Mouse (Mus musculus): Measurements from ENCODE around the gene Hoxc11. TPM values are rescaled to one million over a fixed set of nuclear protein-coding genes. Genes with fewer than 3 reads are reported as not detected.

Gene Hoxc11
- polyA plus RNA-seq, 1 experiment from 2014 or later, result 1.2 TPM

- peaks cover 30% of the 10 kb centered on the region for H3K27me3 ChIP-seq (ENCODE audit: insufficient read depth, low read length)
- peak overlapping the region; percentile 84 for H3K4me2 ChIP-seq (replicated peaks; ENCODE audit: low read depth, low read length)
- peaks cover 27% of the 10 kb centered on the region for H3K4me1 ChIP-seq (ENCODE audit: insufficient read depth, low read length)
Measured at GRCm38 (mm10) chr15:102972254-102972653, 18.0 kb downstream of the Hoxc11 start.

GRCm38 (mm10) chr15:102972753-102973152 lies 18.5 kb downstream of the Hoxc11 start:
- no peak for ATAC-seq (ENCODE audit: low FRiP score, low TSS enrichment)
- Histone ChIP-seq H3K9ac (replicated peaks; ENCODE audit: low read length) (peak overlapping the region; percentile 82), H3K36me3 (ENCODE audit: insufficient read depth, low read length) (no peaks in the 10 kb centered on the region), H3K4me2 (replicated peaks; ENCODE audit: low read depth, low read length) (peak overlapping the region; percentile 84), H3K27ac (ENCODE audit: low read length) (peak overlapping the region; percentile 75), H3K4me3 (ENCODE audit: low read length) (peak overlapping the region; percentile 54), H3K27me3 (ENCODE audit: insufficient read depth, low read length) (peaks cover 30% of the 10 kb centered on the region), H3K4me1 (ENCODE audit: insufficient read depth, low read length) (peaks cover 31% of the 10 kb centered on the region), H3K9me3 (ENCODE audit: low read length) (no peaks in the 10 kb centered on the region)
- WGBS, result 8% methylated on average over 6 of the region's 6 CpGs

More at GRCm38 (mm10) chr15:102972254-102972653, 18.0 kb downstream of the Hoxc11 start:
- no peaks in the 10 kb centered on the region for H3K9me3 ChIP-seq (ENCODE audit: low read length)
- H3K36me3 ChIP-seq (ENCODE audit: insufficient read depth, low read length), result no peaks in the 10 kb centered on the region
- 1% methylated on average over 21 of the region's 21 CpGs for WGBS
- H3K27ac ChIP-seq (ENCODE audit: low read length), result peak overlapping the region; percentile 75
- H3K4me3 ChIP-seq (ENCODE audit: low read length), result peak overlapping the region; percentile 54
- H3K9ac ChIP-seq (replicated peaks; ENCODE audit: low read length), result peak overlapping the region; percentile 82
- ATAC-seq (ENCODE audit: low FRiP score, low TSS enrichment), result no peak

GRCm38 (mm10) chr15:102975034-102975433 lies 20.8 kb downstream of the Hoxc11 start:
- H3K27ac ChIP-seq (ENCODE audit: low read length), result peak overlapping the region; percentile 97
- WGBS, result 6% methylated on average over 7 of the region's 7 CpGs
- peaks cover 31% of the 10 kb centered on the region for H3K27me3 ChIP-seq (ENCODE audit: insufficient read depth, low read length)
- H3K9me3 ChIP-seq (ENCODE audit: low read length), result no peaks in the 10 kb centered on the region
- ATAC-seq (ENCODE audit: low FRiP score, low TSS enrichment), result no peak
- H3K4me1 ChIP-seq (ENCODE audit: insufficient read depth, low read length), result peaks cover 49% of the 10 kb centered on the region
- H3K36me3 ChIP-seq (ENCODE audit: insufficient read depth, low read length), result no peaks in the 10 kb centered on the region
- H3K4me3 ChIP-seq (ENCODE audit: low read length), result peak overlapping the region; percentile 59
- H3K9ac ChIP-seq (replicated peaks; ENCODE audit: low read length), result peak overlapping the region; percentile 97
- H3K4me2 ChIP-seq (replicated peaks; ENCODE audit: low read depth, low read length), result peak overlapping the region; percentile 84

- H3K4me2 ChIP-seq (replicated peaks; ENCODE audit: low read depth, low read length), result peak overlapping the region; percentile 84
- peaks cover 25% of the 10 kb centered on the region; the same call in 1 of the 2 replicates for H3K27me3 ChIP-seq (ENCODE audit: insufficient read depth, low read length)
- H3K4me1 ChIP-seq (ENCODE audit: insufficient read depth, low read length), result peaks cover 49% of the 10 kb centered on the region
- peak overlapping the region; percentile 97 for H3K27ac ChIP-seq (ENCODE audit: low read length)
- peak overlapping the region; percentile 59 for H3K4me3 ChIP-seq (ENCODE audit: low read length)
- H3K9me3 ChIP-seq (ENCODE audit: low read length), result no peaks in the 10 kb centered on the region
- H3K36me3 ChIP-seq (ENCODE audit: insufficient read depth, low read length), result no peaks in the 10 kb centered on the region
- H3K9ac ChIP-seq (replicated peaks; ENCODE audit: low read length), result peak overlapping the region; percentile 97
- ATAC-seq (ENCODE audit: low FRiP score, low TSS enrichment), result peak; percentile 50; the same call in 1 of the 2 replicates
- WGBS, result under 1% methylated on average over 21 of the region's 21 CpGs
Measured at GRCm38 (mm10) chr15:102975688-102976111, 21.5 kb downstream of the Hoxc11 start.

- H3K27ac ChIP-seq (ENCODE audit: low read length), result peak within 1 kb of the TSS; percentile 97
- peak within 1 kb of the TSS; percentile 59 for H3K4me3 ChIP-seq (ENCODE audit: low read length)
- no peak for ATAC-seq (ENCODE audit: low FRiP score, low TSS enrichment)
- H3K9ac ChIP-seq (replicated peaks; ENCODE audit: low read length), result peak within 1 kb of the TSS; percentile 97
- H3K4me2 ChIP-seq (replicated peaks; ENCODE audit: low read depth, low read length), result peak within 1 kb of the TSS; percentile 84
- H3K27me3 ChIP-seq (ENCODE audit: insufficient read depth, low read length), result peaks cover 25% of the 10 kb centered on the region; the same call in 1 of the 2 replicates
- H3K36me3 ChIP-seq (ENCODE audit: insufficient read depth, low read length), result no peaks in the 10 kb centered on the region
- 0% methylated on average over 13 of the region's 20 CpGs for WGBS
- peaks cover 47% of the 10 kb centered on the region for H3K4me1 ChIP-seq (ENCODE audit: insufficient read depth, low read length)
- H3K9me3 ChIP-seq (ENCODE audit: low read length), result no peaks in the 10 kb centered on the region
Measured at GRCm38 (mm10) chr15:102976171-102976570, 21.9 kb downstream of the Hoxc11 start, which contains the start of gene Hoxc9. Gene Hoxc9 (plus strand): TSS chr15:102976439.

GRCm38 (mm10) chr15:102976631-102977422 lies 22.6 kb downstream of the Hoxc11 start:
- WGBS, result 1% methylated on average over 37 of the region's 37 CpGs

GRCm38 (mm10) chr15:102977423-102977974 lies 23.3 kb downstream of the Hoxc11 start:
- H3K9me3 ChIP-seq (ENCODE audit: low read length), result no peaks in the 10 kb centered on the region
- peak overlapping the region; percentile 97 for H3K9ac ChIP-seq (replicated peaks; ENCODE audit: low read length)
- peaks cover 25% of the 10 kb centered on the region for H3K27me3 ChIP-seq (ENCODE audit: insufficient read depth, low read length)
- no peaks in the 10 kb centered on the region for H3K36me3 ChIP-seq (ENCODE audit: insufficient read depth, low read length)
- no peak for ATAC-seq (ENCODE audit: low FRiP score, low TSS enrichment)
- peak overlapping the region; percentile 84 for H3K4me2 ChIP-seq (replicated peaks; ENCODE audit: low read depth, low read length)
- peak overlapping the region; percentile 97 for H3K27ac ChIP-seq (ENCODE audit: low read length)
- 2% methylated on average over 16 of the region's 16 CpGs for WGBS
- H3K4me3 ChIP-seq (ENCODE audit: low read length), result peak overlapping the region; percentile 59
- peaks cover 43% of the 10 kb centered on the region for H3K4me1 ChIP-seq (ENCODE audit: insufficient read depth, low read length)

More at GRCm38 (mm10) chr15:102976631-102977422, 22.6 kb downstream of the Hoxc11 start:
- Histone ChIP-seq H3K27me3 (ENCODE audit: insufficient read depth, low read length) (peaks cover 25% of the 10 kb centered on the region; the same call in 1 of the 2 replicates), H3K27ac (ENCODE audit: low read length) (peak overlapping the region; percentile 97), H3K4me1 (ENCODE audit: insufficient read depth, low read length) (peaks cover 43% of the 10 kb centered on the region), H3K4me2 (replicated peaks; ENCODE audit: low read depth, low read length) (peak overlapping the region; percentile 84), H3K36me3 (ENCODE audit: insufficient read depth, low read length) (no peaks in the 10 kb centered on the region), H3K9me3 (ENCODE audit: low read length) (no peaks in the 10 kb centered on the region), H3K9ac (replicated peaks; ENCODE audit: low read length) (peak overlapping the region; percentile 97), H3K4me3 (ENCODE audit: low read length) (peak overlapping the region; percentile 59)
- ATAC-seq (ENCODE audit: low FRiP score, low TSS enrichment), result no peak

GRCm38 (mm10) chr15:102978615-102979515 lies 24.6 kb downstream of the Hoxc11 start:
- H3K9me3 ChIP-seq (ENCODE audit: low read length), result no peaks in the 10 kb centered on the region
- WGBS, result 16% methylated on average over 13 of the region's 13 CpGs
- peaks cover 21% of the 10 kb centered on the region for H3K27me3 ChIP-seq (ENCODE audit: insufficient read depth, low read length)
- peak overlapping the region; percentile 97 for H3K27ac ChIP-seq (ENCODE audit: low read length)
- peak overlapping the region; percentile 84 for H3K4me2 ChIP-seq (replicated peaks; ENCODE audit: low read depth, low read length)
- H3K36me3 ChIP-seq (ENCODE audit: insufficient read depth, low read length), result no peaks in the 10 kb centered on the region
- H3K4me1 ChIP-seq (ENCODE audit: insufficient read depth, low read length), result peaks cover 49% of the 10 kb centered on the region
- no peak for ATAC-seq (ENCODE audit: low FRiP score, low TSS enrichment)
- H3K9ac ChIP-seq (replicated peaks; ENCODE audit: low read length), result peak overlapping the region; percentile 97
- peak overlapping the region; percentile 59 for H3K4me3 ChIP-seq (ENCODE audit: low read length)

- Histone ChIP-seq H3K4me2 (replicated peaks; ENCODE audit: low read depth, low read length) (peak overlapping the region; percentile 84), H3K9ac (replicated peaks; ENCODE audit: low read length) (peak overlapping the region; percentile 97), H3K27me3 (ENCODE audit: insufficient read depth, low read length) (peaks cover 16% of the 10 kb centered on the region)
Measured at GRCm38 (mm10) chr15:102979936-102980335, 25.7 kb downstream of the Hoxc11 start.

More at GRCm38 (mm10) chr15:102979936-102980335, 25.7 kb downstream of the Hoxc11 start:
- no peak for ATAC-seq (ENCODE audit: low FRiP score, low TSS enrichment)
- WGBS, result 6% methylated on average over 1 of the region's 1 CpGs
- no peaks in the 10 kb centered on the region for H3K9me3 ChIP-seq (ENCODE audit: low read length)
- H3K4me3 ChIP-seq (ENCODE audit: low read length), result peak overlapping the region; percentile 74
- H3K36me3 ChIP-seq (ENCODE audit: insufficient read depth, low read length), result no peaks in the 10 kb centered on the region
- H3K4me1 ChIP-seq (ENCODE audit: insufficient read depth, low read length), result peaks cover 57% of the 10 kb centered on the region
- peak overlapping the region; percentile 96 for H3K27ac ChIP-seq (ENCODE audit: low read length)

Measured in kidney, embryonic 16.5 days (tissue).